Mouse (Mus musculus) MEL-GATA-1-ER (cell line): ENCODE measurements around the gene Gm3099.
"Not testable (repeated sequence)": the region's sequence is repeated elsewhere in the genome, so short reads cannot be mapped to it uniquely, and the experiment has no call there.

Experiments used
- DNase-seq: peaks from one replicate; pipeline ENCODE4 v3.0.0-alpha.2; 2012; ENCODE audit warnings: low read depth; ENCODE audit errors: extremely low read depth

The Gm3099 gene

DNA sequence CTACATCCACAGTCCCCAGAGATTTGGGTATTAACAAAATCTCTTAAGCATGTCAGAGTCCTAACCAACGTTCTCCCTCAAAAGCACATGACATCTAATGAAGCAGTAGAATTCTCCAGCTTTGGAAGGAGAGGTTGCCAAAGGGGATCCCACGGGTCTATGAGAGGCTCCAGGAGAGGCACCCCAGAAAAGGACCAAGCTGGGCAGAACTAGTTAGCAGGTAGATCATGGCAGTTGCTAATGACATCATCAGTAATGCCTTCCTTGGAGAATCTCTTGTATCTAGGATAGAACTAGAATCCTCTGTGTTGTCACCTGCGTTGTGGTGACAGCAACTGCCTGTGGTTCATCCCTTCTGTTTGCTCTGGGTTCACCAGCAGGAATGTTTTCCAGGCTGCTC, at the start of gene Gm3099:
Gene Gm3099 (plus strand): TSS at position 301 of the 400 bp plus-strand sequence.
- not testable (repeated sequence) for DNase-seq

DNA sequence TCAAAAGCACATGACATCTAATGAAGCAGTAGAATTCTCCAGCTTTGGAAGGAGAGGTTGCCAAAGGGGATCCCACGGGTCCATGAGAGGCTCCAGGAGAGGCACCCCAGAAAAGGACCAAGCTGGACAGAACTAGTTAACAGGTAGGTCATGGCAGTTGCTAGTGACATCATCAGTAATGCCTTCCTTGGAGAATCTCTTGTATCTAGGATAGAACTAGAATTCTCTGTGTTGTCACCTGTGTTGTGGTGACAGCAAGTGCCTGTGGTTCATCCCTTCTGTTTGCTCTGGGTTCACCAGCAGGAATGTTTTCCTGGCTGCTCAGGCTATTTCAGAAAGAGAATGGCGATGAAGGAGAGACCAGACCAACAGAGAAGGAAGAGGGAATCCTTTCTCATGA, 34.9 kb upstream of the Gm3099 start, which contains the start of gene Gm3095:
Gene Gm3095 (plus strand): TSS at position 301 of the 400 bp plus-strand sequence.
- not testable (repeated sequence) for DNase-seq

GRCm38 (mm10) chr14:4023641-4024040, 25.4 kb downstream of the Gm3099 start, which contains the start of gene Gm5796:
TSS of gene Gm5796 (plus strand) at chr14:4023941.
- DNase-seq: not testable (repeated sequence)
